Mouse (Mus musculus) cerebellum, postnatal 4 days (tissue): ENCODE data around the gene Gps1.
A peak's percentile ranks its signal among the peaks of the same experiment; 100 is the strongest.
"Not testable (repeated sequence)": the region's sequence is repeated elsewhere in the genome, so short reads cannot be mapped to it uniquely, and the experiment has no call there.

Experiments
- DNase-seq, 2 experiments: peaks; one replicate each; pipeline ENCODE4 v3.0.0; 2022; ENCODE audit warnings: low spot score in 2 of 2, mixed read lengths in 1 of 2

Gps1 gene

DNA sequence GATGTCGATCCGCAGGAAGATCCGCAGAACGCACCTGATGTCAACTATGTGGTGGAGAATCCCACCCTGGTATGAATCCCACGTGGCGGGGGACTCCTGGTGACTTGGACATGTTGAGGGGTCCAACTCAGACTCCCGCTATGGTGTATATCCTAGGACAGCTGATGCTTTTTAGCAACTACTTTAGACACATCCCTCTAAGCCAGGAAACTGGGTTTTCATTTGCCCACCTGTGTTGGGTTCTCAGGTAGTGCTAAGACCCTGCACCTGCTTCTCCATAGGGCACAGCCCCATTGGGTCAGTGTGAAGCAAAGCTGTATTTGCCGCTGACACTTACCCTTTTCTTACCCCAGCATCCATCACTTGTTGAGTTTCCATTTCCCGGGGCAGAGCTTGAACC lies 1.1 kb downstream of the Gps1 start:
- DNase-seq: no peak

DNA sequence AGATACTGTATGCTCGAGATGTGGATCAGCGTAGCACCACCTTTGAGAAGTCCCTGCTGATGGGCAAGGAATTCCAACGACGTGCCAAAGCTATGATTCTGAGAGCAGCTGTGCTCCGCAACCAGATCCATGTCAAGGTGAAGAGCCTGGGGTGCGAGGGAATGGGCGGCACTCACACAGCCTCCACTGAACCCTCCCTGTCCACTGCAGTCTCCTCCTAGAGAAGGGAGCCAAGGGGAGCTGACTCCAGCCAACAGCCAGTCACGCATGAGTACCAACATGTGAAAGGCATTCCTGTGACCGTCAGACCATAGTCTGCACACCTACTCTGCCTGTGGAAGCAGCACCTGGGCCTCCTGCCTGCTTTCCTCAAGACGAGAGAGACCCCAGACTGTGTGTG lies 4.4 kb downstream of the Gps1 start:
- not testable (repeated sequence) for DNase-seq

DNA sequence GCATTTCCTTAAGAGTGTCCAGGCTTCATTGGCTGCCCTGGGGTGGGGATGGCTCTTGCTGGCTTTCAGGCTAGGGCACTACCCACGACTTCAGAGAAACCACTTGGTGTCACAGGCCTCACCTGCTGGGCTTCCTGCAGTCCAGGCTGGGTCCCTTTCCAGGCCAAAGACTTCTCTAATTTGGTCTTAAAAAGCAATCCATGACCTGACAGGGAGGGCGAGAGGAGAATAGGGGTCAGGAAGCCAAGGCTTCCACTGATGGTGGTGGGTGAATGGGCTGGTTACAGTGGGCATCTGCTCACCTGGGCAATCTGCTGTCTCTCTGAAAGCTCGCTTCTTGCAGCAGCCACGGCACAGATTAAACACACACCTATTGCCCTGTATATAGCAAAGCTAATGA lies 5.3 kb downstream of the Gps1 start:
- DNase-seq: no peak

DNA sequence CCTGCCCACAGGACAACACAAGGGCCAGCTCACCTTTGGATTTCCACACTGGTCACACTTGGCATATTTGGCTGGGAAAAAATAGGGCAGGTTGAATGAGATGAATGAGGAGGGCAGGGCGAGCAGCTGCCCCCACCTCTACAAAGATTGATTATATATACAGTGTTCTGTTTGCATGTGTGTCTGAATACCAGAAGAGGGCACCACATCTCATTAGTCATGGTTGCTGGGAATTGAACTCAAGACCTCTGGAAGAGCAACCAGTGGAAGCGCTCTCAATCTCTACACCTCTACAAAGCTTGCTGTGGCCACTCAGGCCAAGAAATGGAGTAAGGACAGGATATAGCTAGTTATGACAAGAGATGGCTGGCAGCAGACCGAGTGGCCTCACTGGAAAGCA lies 5.7 kb downstream of the Gps1 start:
- DNase-seq: no peak

DNA sequence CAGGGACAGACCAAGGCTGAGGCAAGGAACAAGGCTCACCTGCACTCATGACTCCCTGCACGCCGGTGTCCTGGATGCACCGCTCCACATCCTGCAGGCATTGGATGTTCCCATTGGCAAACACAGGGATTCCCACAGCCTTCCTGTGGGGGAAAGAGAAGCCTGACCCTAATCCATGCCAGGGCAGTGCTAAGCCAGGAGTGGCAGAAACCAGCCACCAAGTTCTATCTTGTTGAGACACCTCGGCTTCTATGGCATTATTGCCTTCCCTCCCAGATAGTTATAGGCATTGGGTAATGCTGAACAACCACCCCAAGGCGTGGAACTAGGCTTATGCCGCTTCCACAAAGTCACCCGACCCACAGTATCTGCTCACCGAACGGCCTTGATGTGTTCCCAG lies 8.6 kb downstream of the Gps1 start:
- no peak for DNase-seq

DNA sequence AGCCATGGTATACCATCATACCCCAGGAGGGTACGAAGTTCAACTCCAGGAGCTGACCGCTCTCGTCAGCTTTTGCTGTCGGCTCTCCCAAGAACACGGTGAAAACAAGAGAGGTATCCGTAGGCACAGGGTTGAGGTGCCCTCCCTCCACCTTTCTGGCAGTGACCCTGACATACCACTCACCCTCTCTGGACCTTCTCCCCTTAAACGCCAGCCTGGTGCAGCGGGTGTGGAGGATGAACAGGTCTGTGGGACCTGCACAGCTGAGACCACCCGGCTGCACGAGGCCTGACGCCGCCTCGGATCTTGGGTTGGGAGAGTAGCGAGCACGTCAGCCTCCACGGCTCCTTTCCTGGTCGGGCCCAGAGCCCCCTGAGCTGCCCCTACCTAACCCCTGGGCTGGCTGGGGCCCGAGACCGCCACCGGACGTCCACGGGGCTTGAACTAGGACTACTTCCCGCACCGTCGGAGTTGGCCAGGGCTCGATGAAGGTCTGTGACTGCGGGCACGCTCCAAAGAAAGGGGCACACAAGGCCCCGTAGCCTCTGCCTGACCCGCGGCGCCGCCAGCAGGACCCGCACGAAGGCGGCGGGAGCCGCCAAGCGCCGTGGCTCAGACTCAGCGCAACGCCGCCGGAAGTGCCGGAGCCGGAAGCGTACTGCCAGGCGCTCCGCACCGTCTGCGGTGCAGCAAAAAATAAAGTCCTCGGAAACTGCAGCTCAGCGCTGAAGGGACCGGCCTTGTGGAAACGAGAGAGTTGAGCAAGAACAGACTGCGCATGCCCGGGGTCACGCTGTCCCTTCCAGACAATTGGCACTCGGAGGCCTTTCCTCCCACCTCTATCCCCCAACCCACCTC lies 11.9 kb downstream of the Gps1 start, which contains the start of gene Dus1l:
Gene Dus1l, minus strand, starts transcription at position 648 of the 858 bp plus-strand sequence.
- DNase-seq: peak; percentile 99

DNA sequence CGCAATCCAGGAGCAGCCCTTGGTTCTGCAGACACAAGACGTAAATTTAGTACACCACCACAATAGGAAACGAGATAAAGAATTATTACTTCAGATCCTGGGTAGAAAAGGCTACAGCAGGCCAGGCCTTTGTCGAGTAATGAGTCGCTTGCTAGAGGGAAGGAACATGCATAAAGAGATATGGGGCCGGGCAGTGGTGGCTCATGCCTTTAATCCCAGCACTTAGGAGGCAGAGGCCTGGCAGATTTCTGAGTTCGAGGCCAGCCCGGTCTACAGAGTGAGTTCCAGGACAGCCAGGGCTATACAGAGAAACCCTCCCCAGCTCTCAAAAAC lies 12.5 kb downstream of the Gps1 start:
- DNase-seq: no peak

DNA sequence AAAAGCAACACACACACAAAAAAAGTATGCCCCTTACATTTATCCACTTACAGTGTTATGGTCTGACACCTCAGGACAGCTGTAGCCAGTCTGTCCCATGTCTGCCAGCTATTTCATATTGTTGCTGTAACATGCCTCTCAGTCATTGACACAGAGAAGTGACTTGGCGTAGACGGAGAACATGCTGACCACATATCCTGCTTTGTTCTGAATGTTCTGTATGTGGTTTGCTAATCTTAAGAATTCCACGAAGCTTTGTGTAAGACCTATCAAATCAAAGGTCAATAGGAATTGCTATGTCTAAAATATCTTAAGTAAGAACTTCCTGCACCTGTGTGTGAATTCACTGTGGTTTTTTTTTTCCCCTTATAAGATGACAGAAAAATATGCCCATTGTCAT lies 14.2 kb downstream of the Gps1 start:
- no peak for DNase-seq

DNA sequence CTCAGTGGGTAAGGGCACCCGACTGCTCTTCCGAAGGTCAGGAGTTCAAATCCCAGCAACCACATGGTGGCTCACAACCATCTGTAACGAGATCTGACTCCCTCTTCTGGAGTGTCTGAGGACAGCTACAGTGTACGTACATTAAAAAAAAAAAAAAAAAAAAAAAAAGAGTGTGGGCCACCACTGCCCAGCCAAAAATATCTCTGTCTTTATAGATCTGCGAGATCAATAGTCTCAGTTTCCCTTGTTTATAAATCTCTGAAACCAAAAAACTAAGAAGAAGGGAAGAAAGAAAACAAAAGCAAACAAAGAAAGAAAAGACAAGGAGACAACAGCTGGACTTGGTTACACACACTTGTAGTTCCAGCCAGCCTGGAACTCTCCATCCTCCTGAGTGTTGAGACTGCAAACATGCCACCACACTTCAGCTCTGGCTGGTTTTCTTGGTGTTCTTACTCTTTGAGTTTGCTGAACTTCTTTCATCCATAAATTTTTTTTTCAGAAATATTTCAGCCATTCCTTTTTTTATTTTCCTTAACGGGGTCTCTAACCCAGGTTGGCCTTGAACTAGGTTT lies 15.3 kb downstream of the Gps1 start:
- no peak for DNase-seq

DNA sequence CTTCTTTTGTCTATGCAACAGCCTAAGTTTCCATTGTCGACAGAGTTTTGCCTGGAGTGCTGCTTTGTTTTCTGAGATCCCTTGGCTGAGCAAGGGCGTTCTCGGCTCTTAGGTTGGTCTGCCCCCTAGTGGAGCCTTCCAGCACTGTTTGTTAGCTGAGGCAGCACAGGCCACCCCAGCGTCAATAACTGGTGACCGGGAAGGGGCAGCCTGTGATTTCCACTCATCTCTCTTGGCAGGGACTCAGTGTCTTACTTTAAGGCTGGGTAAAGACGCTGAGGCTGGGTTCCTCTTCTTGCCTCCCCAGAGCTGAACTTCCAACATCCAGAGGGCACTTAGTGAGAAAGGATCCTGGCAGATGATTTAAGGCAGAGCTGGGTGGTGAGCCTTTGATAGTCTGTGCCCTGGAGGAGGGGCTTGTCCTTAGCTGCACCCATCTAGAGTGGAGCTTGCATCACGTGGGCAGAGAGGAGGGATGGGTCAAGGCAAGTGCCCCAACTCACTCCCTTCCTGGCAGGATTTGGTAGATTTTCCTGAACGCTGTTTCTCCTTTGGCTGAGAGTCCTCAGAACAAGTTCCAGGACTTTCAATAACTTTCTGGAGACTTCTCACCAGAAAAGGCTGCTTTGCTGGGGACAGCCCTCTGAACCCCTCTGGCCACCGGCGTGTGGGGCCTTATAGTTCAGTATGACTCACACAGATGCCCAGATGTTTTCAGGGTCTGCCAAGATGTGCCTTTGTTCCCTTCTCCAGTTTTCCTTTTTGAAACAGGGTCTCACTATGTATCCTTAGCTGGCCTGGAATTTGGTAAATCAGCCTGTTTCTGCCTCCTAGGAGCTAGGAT lies 16.2 kb downstream of the Gps1 start:
- peak; percentile 82 to 88 for DNase-seq

DNA sequence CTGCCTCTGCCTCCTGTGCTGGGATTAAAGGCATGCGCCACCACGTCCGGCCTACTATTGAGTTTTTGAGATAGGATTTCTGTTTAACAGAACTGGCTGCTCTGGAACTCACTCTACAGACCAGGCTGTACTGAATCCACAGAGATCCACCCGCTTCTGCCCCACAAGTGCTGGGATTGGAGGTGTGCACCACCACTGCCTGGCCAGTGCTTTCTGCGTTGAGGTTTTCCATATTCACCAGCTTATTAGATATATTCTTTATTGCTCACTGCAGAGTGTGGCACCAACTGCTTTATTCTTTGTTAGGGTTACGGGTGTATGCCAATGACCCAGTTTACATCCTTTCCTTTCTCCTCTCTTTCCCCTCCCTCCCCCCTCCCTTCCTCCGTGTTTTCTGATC lies 20.2 kb downstream of the Gps1 start:
- DNase-seq: no peak

DNA sequence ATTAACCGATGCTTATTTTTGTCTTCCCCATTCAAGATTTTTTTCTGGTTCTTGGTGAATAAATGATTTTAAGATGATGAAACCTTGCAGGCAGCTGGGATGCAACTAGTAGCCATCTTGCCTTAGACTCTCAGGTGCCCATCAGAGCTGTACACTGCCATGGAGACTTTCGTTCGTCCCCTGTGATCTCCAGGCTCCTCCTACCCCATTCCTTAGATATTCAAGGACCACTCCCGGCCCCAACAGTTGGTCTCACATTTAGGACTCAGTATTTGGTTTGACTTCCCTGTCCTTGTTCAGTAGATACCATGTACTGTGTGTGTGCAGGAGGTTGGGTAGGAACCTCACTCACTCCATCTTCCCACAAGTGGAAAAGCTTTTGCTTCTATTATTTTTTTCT lies 20.7 kb downstream of the Gps1 start:
- no peak for DNase-seq

DNA sequence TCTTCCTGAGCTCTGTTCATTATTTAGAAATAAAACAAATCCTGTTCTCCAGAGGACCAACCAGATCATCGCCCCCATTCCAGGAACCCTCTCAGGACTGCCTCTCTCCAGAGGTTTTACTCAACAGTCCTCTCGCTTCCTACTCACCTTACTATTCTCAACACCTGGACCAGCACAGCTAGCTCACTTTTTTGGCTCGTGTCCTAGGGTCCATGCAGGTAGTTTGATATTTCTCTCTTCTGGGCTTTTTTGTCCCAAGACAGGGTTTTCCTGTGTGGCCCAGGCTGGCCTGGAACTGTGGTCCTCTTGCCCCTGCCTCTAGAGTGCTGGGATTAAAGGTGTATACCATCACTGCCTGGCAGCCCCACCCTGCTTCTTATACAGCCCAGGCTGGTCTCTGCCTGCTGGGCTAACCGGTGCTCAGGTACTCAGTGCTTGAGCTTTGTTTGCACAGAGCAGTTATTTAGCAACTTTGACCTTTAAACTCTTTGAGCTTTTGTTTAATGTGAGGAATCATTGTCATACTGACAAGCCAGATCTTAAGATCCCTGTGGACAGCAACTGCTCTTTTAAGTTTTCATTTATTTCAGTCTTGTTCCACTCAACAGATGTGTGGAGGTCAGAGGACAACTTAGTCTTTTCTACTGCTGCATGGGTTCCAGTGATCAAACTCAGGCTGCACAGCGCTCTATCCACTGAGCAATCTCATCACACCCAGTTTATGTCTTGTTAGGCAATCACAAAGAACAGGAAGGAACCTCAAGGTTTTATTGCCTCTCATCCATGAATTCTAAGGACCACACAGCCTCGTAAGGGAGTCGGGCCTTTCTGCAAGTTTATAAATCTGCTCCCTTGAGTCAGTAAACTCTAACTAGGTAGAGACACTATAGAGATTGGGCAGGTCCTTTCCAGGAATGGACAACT lies 21.6 kb downstream of the Gps1 start:
- no peak for DNase-seq

DNA sequence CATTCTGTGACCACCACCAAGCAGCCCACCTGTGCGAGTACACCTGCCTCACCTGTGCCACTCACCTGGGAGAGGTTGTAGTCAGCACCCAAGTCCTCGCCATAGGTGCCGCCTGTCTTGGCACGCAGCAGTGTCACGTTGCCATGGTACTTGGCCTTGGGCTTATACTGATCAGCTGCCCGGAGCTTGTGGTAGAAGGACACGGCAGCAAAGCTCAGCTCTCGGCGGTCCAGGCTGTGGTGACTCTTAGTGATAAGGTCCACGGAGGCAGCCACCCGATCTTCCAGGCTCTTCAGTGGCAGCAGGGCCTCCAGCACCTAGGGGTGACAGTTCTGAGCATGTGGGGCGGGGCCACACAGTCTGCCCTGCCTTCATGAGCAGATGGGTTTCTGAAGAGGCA lies 23.9 kb downstream of the Gps1 start:
- DNase-seq: no peak

DNA sequence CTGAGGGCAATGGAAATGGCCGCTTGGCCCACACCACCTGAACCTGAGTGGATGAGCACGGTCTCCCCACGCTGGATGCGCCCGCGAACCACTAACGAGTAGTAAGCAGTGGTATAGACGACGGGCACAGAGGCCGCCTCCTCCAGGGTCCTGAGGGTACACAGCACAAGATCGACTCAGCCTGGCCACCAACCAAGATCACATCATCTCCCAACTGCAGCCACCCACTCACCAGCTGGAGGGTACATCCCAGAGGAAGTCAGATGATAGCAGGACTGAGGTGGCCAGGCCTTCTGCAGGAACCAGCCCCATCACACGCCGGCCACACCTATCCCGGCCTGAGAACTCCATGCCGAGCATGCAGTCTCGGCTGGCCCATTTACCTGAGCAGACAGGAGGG lies 28.0 kb downstream of the Gps1 start:
- no peak for DNase-seq

DNA sequence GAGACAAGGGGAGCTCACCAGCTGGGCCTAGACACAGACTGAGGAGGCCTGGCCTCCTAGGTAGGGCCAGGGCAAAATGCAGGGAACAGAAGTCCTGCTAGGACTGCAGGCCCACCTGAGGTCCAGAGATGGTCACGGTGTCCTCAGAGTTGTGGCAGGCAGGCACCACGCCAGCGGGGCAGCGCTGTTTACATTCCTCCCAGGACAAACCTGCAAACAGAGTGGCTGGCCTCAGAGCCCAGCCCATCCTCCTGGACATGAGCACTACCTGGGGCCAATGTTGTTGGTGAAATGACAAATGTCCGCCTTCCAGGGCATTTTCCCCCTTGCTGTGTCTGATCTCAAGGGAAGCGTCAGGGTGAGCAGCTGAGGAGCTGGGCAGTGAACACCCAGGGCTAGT lies 33.3 kb downstream of the Gps1 start:
- no peak for DNase-seq

DNA sequence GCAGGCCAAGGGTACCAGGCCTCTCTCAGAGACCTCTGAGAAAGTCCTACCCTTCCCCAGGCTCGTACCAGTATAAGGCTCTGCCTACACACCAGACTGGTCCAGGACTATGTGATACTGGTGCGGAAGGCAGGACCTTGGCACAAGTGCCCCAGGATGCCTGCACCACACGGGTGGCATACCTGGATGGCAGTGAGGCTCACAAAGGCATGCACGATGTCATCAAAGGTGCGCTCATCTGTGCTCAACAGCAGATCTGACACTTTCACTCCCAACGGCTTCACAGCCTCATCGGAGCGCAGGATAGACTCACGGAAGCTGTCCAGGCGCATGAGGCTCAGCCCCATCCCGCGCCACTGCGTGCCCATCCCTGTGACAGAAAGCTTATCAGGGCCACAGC lies 34.2 kb downstream of the Gps1 start:
- DNase-seq: peak in 1 of 2 experiments; percentile 19

DNA sequence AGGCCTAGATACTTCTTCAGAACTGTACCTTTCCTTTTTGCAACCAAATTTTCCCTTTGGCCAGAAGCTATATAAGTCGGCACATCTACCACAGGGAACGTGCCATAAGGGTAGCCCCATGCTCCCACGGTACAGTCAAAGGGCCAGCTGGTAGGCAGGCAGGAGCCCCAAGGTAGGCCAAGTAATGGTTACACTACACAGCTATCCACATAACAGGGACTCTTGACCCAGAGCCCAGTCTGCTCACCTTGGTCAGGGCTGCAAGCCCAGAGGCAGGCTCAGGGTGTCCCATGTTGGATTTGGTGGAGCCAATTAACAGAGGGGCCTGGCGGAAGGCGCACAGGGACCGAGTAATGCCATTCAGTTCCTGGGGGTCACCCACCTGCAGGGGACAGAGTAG lies 35.5 kb downstream of the Gps1 start:
- no peak for DNase-seq

DNA sequence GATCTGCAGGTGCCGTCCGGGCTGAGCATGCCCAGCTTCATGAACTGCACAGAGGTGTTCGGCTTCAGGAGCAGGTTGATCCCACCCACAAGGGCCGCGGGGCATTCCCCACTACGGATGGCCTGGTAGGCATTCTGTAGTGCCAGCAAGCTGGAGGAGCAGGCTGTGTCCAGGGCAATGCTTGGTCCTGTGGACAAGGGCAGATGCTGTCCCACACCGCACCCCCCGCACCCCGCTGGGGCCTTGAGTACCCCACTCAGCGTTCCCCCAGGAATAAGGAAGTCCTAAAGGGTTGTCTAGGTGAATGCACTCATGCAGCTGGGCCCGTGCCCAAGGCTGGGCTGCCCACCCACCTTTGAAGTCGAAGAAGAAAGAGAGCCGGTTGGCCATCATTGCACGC lies 36.5 kb downstream of the Gps1 start:
- DNase-seq: peak in 1 of 2 experiments; percentile 19

DNA sequence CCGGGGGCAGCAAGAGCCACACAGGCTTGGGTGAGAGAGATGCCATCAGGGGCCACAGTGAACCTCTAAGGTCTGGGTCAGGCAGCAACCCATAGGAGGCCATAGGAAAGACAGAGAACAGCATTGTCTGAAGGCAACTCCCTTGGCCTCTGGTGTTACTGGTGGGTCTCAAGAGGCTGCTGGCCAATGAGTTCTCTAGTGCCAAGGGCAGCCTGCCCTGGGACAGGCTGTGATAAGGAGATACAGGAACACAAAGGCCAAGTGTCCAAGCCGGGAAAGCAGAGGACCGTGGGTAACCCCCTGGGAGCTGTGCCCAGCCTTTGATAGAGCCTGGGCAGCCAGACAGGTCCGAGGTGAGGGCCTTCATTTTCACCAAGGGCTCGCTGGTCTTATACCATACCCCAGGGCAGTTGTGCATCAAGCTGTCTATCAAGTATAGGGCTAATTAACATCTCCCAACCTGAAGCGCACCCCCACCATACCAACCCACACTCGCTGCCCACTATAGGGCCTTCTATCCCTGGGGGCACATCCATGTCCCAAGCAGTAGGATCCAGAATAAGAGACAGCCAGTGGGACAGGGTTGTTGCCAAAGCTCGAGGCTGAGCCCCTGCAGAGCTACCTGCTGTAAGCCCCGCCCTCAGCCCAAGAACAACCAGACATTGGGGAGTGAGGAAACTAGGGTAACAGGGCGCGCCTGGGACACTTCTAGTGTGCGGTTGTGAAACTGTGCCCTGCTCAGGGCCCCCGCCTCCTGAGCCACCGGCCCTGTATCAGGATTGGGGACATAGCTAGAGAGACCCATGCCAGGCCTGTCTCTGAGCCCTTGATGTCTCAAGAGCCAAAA lies 37.2 kb downstream of the Gps1 start:
- DNase-seq: peak in 1 of 2 experiments; percentile 19

DNA sequence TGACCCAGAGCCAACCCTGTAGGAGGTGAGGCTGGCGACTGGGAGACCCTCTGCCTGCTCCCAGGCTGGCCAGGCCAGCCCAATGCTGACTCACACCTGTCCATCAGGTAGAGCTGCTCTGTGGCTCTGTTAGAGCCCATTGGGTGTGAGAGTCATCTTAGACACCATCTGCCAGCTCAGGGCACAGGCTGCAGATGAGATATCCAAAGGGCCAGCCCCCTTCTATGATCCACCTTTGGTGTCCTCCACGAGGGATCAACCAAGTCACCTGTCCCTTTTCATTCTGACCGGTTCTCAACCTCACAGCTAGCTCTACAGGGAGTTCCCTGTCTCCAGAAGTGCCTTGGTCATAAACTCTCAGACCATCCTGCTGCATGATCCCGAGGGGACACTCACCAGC lies 38.2 kb downstream of the Gps1 start:
- no peak for DNase-seq
